Mouse (Mus musculus) intestine, embryonic 14.5 days (tissue): ENCODE data around the gene Myh2. TPM values are rescaled to one million over a fixed set of nuclear protein-coding genes. Genes with fewer than 3 reads are reported as not detected.

ENCODE experiments used
- ATAC-seq: fragments of 200-750 bp; cut with Nextera tagmentation; replicated peaks from 2 replicates; pipeline ENCODE4 v1.8.0; 2017; ENCODE audit warnings: low read depth, moderate number of reproducible peaks, moderate TSS enrichment, moderate library complexity; ENCODE audit not compliant: low FRiP score, low TSS enrichment
- DNase-seq: peaks from one replicate; pipeline ENCODE4 v3.0.0-alpha.2; 2018; ENCODE audit warnings: low spot score
- H3K27ac ChIP-seq: fragments of 300-500 bp; sonication (generic); 2 replicates; pipeline ENCODE4 v1.5.1; 2014; ENCODE audit warnings: low read depth, mild to moderate bottlenecking, control low read depth
- H3K27me3 ChIP-seq: fragments of 300-500 bp; sonication (generic); replicated peaks from 2 replicates; pipeline ENCODE4 v1.6.1; 2014; ENCODE audit warnings: low read length, control low read depth; ENCODE audit not compliant: control insufficient read depth, insufficient read depth
- H3K36me3 ChIP-seq: fragments of 300-500 bp; sonication (generic); 2 replicates; pipeline ENCODE4 v1.6.1; 2014; ENCODE audit warnings: low read length, control low read depth; ENCODE audit not compliant: control insufficient read depth, insufficient read depth
- H3K4me1 ChIP-seq: fragments of 300-500 bp; sonication (generic); replicated peaks from 2 replicates; pipeline ENCODE4 v1.6.1; 2014; ENCODE audit warnings: low read length, control low read depth, mixed read lengths; ENCODE audit not compliant: control insufficient read depth, insufficient read depth
- H3K4me2 ChIP-seq: fragments of 300-500 bp; sonication (generic); 2 replicates; pipeline ENCODE4 v1.6.1; 2014; ENCODE audit warnings: low read length
- H3K4me3 ChIP-seq: fragments of 300-500 bp; sonication (generic); 2 replicates; pipeline ENCODE4 v1.5.1; 2014; ENCODE audit warnings: low read depth, low read length, control low read depth, mixed read lengths
- H3K9ac ChIP-seq: fragments of 300-500 bp; sonication (generic); 2 replicates; pipeline ENCODE4 v1.6.1; 2014; ENCODE audit warnings: mild to moderate bottlenecking, low read length
- H3K9me3 ChIP-seq: fragments of 300-500 bp; sonication (generic); 2 replicates; pipeline ENCODE4 v1.6.1; 2016; ENCODE audit warnings: low read length, control low read depth; ENCODE audit not compliant: control insufficient read depth
- WGBS: fragments of 180-500 bp; shearing (Covaris S2); extraction: QIAGEN DNeasy Blood & Tissue Kit; methylation state at CpG from one replicate; pipeline ENCODE4 v1.1.7; 2014; 5-methylcytosine and 5-hydroxymethylcytosine counted together
- polyA plus RNA-seq: library from polyadenylated mRNA; unstranded; fragments of >200 nt; fragmentation: Nextera tagmentation; extraction: Ambion mirVana; gene quantifications from 2 replicates; pipeline ENCODE4 v1.2.1, GENCODE M21; 2014

The Myh2 gene
- polyA plus RNA-seq, result 0.05 TPM in 1 of 2 replicates, not detected in the other

DNA sequence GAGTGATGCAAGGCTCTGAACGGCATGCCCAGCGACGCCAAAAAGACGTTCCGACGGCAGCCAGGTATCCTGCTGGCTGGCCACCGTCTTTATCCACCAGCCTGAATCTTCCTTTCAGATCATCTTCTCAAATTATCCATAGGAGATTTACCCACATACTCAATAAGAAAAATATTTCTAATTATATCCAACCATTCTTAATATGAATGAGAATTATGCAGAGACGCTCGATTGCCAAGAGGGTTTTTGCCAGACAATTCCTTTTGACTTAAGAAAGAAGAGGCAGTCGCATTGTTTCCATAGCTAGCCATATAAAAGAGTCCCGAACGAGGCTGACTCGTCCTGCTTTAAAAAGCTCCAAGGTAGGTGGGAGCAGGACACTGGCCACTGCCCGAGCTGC is at the start of gene Myh2:
TSS of gene Myh2 (plus strand) at position 301 of the 400 bp plus-strand sequence.
- no peaks in the 10 kb centered on the region for H3K27me3 ChIP-seq
- H3K9ac ChIP-seq, result no peak within 1 kb of the TSS
- 85% methylated on average over 14 of the region's 14 CpGs for WGBS
- no peaks in the 10 kb centered on the region for H3K9me3 ChIP-seq
- H3K4me3 ChIP-seq, result no peak within 1 kb of the TSS
- H3K27ac ChIP-seq, result no peak within 1 kb of the TSS
- no peaks in the 10 kb centered on the region for H3K4me1 ChIP-seq
- ATAC-seq (no peak), DNase-seq (no peak)
- no peak within 1 kb of the TSS for H3K4me2 ChIP-seq
- no peaks in the 10 kb centered on the region for H3K36me3 ChIP-seq

GRCm38 (mm10) chr11:67124943-67125342 is 45.9 kb upstream of the Myh2 start:
- no peak overlapping the region for H3K4me2 ChIP-seq
- no peaks in the 10 kb centered on the region for H3K9me3 ChIP-seq
- no peak overlapping the region for H3K27ac ChIP-seq
- DNase-seq, result no peak
- no peaks in the 10 kb centered on the region for H3K27me3 ChIP-seq
- no peaks in the 10 kb centered on the region for H3K36me3 ChIP-seq
- 80% methylated on average over 7 of the region's 7 CpGs for WGBS
- H3K4me3 ChIP-seq, result no peak overlapping the region
- H3K9ac ChIP-seq, result no peak overlapping the region
- no peaks in the 10 kb centered on the region for H3K4me1 ChIP-seq
- ATAC-seq, result no peak

DNA sequence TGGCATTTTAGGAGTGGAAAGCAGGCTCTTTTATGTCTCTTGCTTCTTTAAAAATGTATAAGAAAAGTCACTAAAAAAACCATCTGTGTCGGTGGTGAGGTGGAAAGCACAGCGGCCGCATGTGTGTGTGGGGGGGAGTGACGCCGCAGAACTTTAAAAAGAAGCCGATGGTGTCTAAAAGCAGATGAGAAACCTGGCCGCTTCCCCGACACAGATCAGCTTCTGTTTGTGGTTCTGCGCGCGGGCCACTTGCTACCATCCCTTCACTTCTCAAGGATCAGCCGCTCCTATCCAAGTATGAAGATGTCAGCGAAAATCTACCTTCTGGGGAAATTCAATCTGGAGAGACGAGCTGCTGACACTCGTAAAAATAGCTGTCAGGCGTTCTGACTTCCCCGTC is 45.5 kb upstream of the Myh2 start:
- H3K4me1 ChIP-seq, result no peaks in the 10 kb centered on the region
- no peaks in the 10 kb centered on the region for H3K27me3 ChIP-seq
- no peak overlapping the region for H3K9ac ChIP-seq
- no peaks in the 10 kb centered on the region for H3K36me3 ChIP-seq
- no peaks in the 10 kb centered on the region for H3K9me3 ChIP-seq
- H3K4me3 ChIP-seq, result no peak overlapping the region
- no peak overlapping the region for H3K4me2 ChIP-seq
- H3K27ac ChIP-seq, result no peak overlapping the region
- ATAC-seq (no peak), DNase-seq (no peak)
- 67% methylated on average over 17 of the region's 17 CpGs for WGBS

- Histone ChIP-seq H3K9me3 (no peaks in the 10 kb centered on the region), H3K36me3 (no peaks in the 10 kb centered on the region), H3K27me3 (no peaks in the 10 kb centered on the region), H3K27ac (no peak overlapping the region), H3K4me3 (no peak overlapping the region), H3K9ac (no peak overlapping the region), H3K4me1 (no peaks in the 10 kb centered on the region), H3K4me2 (no peak overlapping the region)
- DNase-seq (no peak), ATAC-seq (no peak)
- WGBS, result 81% methylated on average over 2 of the region's 2 CpGs
Observed at GRCm38 (mm10) chr11:67133526-67133925, 37.3 kb upstream of the Myh2 start.

DNA sequence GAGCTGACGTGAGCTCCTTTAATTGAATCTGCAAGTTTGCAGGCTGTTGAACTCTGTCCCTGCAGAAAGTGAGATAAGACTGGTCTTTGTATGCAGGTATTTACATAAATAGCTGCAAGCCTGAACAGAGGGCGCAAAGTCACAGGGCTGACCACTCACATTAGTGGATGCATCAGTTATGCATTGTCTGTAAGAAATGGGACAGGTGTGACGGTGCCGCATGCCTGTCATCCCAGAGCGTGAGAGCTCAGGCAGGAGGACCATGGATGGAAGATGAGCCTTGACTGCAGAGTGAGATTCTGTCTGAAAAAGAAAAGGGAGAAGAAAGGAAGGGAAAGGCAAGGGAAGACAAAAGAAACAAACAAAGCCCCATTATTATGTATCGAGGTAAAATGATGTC is 36.2 kb upstream of the Myh2 start:
- H3K27ac ChIP-seq, result no peak overlapping the region
- H3K4me2 ChIP-seq, result no peak overlapping the region
- H3K9me3 ChIP-seq, result no peaks in the 10 kb centered on the region
- H3K9ac ChIP-seq, result no peak overlapping the region
- H3K27me3 ChIP-seq, result no peaks in the 10 kb centered on the region
- no peaks in the 10 kb centered on the region for H3K4me1 ChIP-seq
- WGBS, result 83% methylated on average over 6 of the region's 6 CpGs
- no peaks in the 10 kb centered on the region for H3K36me3 ChIP-seq
- no peak for ATAC-seq
- no peak overlapping the region for H3K4me3 ChIP-seq
- no peak for DNase-seq

- DNase-seq (no peak), ATAC-seq (no peak)
- no peaks in the 10 kb centered on the region for H3K27me3 ChIP-seq
- H3K9ac ChIP-seq, result no peak overlapping the region
- WGBS, result 88% methylated on average over 2 of the region's 2 CpGs
- H3K27ac ChIP-seq, result no peak overlapping the region
- H3K9me3 ChIP-seq, result no peaks in the 10 kb centered on the region
- no peaks in the 10 kb centered on the region for H3K4me1 ChIP-seq
- no peak overlapping the region for H3K4me2 ChIP-seq
- no peaks in the 10 kb centered on the region for H3K36me3 ChIP-seq
- H3K4me3 ChIP-seq, result no peak overlapping the region
Observed at GRCm38 (mm10) chr11:67135532-67135931, 35.3 kb upstream of the Myh2 start.

DNA sequence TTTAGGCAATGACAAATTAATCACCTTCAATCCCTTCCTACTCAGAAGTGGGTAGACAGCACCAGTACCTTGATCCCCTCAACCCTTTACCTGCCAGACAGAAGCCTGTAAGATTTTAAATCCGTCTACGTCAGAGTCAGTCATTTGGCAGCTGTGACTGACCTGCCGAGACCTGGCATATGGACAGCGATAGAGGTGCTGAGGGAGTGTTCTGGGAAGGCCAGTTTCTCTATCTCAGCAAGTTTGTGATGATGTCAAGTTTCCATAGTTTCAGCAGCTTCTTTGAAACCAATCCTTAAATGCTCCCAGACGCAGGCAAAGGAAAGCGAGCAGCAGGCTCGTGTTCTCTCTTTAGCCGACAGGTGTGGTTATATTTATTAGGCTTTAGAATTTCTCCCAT is 31.3 kb upstream of the Myh2 start:
- Histone ChIP-seq H3K4me2 (no peak overlapping the region), H3K9me3 (no peaks in the 10 kb centered on the region), H3K9ac (no peak overlapping the region), H3K36me3 (no peaks in the 10 kb centered on the region), H3K4me3 (no peak overlapping the region), H3K27me3 (no peaks in the 10 kb centered on the region), H3K27ac (no peak overlapping the region), H3K4me1 (no peaks in the 10 kb centered on the region)
- ATAC-seq (no peak), DNase-seq (no peak)
- WGBS, result 60% methylated on average over 8 of the region's 8 CpGs

- no peaks in the 10 kb centered on the region for H3K27me3 ChIP-seq
- no peak for ATAC-seq
- no peak overlapping the region for H3K4me3 ChIP-seq
- no peak overlapping the region for H3K4me2 ChIP-seq
- no peak overlapping the region for H3K27ac ChIP-seq
- no peak overlapping the region for H3K9ac ChIP-seq
- no peaks in the 10 kb centered on the region for H3K4me1 ChIP-seq
- no peaks in the 10 kb centered on the region for H3K9me3 ChIP-seq
- WGBS, result 60% methylated on average over 5 of the region's 5 CpGs
- DNase-seq, result no peak
- H3K36me3 ChIP-seq, result no peaks in the 10 kb centered on the region
Observed at GRCm38 (mm10) chr11:67140175-67140574, 30.7 kb upstream of the Myh2 start.

- Histone ChIP-seq H3K27ac (no peak overlapping the region), H3K9me3 (no peaks in the 10 kb centered on the region), H3K4me1 (no peaks in the 10 kb centered on the region), H3K9ac (no peak overlapping the region), H3K36me3 (no peaks in the 10 kb centered on the region), H3K27me3 (no peaks in the 10 kb centered on the region), H3K4me2 (no peak overlapping the region), H3K4me3 (no peak overlapping the region)
- 66% methylated on average over 6 of the region's 6 CpGs for WGBS
- DNase-seq (no peak), ATAC-seq (no peak)
Observed at GRCm38 (mm10) chr11:67141031-67141430, 29.8 kb upstream of the Myh2 start.
